Mouse (Mus musculus): ENCODE measurements at regions not wholly inside any gene's neighbourhood (a gene's known extent, or its start where the extent isn't known, plus 50 kb on each side); places are given as distances from the start of the nearest gene placed in this dataset.

DNA sequence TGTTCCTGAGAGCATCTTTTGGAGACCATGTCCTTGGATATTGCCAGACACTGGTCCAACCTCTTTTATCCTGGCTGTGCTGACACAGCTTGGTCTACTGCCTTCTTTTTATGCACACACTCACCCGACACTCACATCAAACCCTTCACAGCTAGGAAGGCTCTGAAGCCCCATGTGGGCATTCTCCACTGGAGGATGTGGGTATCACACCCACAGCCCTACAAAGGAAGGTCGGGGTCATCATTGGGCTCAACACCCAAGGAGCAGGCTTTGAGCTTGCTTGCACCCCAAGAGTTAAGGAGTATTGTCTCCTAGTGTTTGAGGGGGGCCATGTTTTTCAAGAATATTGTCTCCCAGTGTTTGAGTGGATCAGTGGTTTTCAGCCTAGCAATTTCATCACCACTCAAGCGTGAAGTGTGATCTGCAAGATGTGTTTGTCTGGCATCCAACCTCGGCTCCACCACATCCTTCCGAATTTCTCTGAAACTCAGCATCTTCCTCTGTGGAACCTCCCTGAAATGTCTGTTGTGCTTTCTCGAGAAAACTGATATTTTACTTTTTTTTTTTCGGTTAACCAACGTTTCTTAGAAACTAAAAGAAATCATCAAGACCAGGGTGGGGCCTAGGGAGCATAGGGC, 297.2 kb upstream of the Zmiz1 start:
- ATAC-seq (ENCODE audit: low FRiP score) = no peak
- H3K4me3 ChIP-seq (ENCODE audit: low read depth, low read length) = no peak overlapping the region
- 84% methylated on average over 8 of the region's 8 CpGs for WGBS

GRCm38 (mm10) chr14:25166217-25166616, 292.8 kb upstream of the Zmiz1 start:
- DNase-seq (ENCODE audit: low spot score) (no peak), ATAC-seq (ENCODE audit: low FRiP score) (no peak)
- 47% methylated on average over 1 of the region's 1 CpGs for WGBS

More for the DNA sequence above, 297.2 kb upstream of the Zmiz1 start:
- no peaks in the 10 kb centered on the region for H3K4me1 ChIP-seq (replicated peaks; ENCODE audit: control insufficient read depth, insufficient read depth, low read length)
- no peaks in the 10 kb centered on the region for H3K27me3 ChIP-seq (ENCODE audit: control insufficient read depth, insufficient read depth, low read length)
- no peaks in the 10 kb centered on the region for H3K9me3 ChIP-seq (ENCODE audit: control insufficient read depth, low read length)
- H3K4me2 ChIP-seq (replicated peaks; ENCODE audit: low read depth, low read length) = no peak overlapping the region
- H3K27ac ChIP-seq (ENCODE audit: low read depth, low read length) = no peak overlapping the region
- DNase-seq (ENCODE audit: low spot score) = no peak
- H3K36me3 ChIP-seq (ENCODE audit: control insufficient read depth, insufficient read depth, low read length) = no peaks in the 10 kb centered on the region
- H3K9ac ChIP-seq (ENCODE audit: low read depth, low read length) = no peak overlapping the region

DNA sequence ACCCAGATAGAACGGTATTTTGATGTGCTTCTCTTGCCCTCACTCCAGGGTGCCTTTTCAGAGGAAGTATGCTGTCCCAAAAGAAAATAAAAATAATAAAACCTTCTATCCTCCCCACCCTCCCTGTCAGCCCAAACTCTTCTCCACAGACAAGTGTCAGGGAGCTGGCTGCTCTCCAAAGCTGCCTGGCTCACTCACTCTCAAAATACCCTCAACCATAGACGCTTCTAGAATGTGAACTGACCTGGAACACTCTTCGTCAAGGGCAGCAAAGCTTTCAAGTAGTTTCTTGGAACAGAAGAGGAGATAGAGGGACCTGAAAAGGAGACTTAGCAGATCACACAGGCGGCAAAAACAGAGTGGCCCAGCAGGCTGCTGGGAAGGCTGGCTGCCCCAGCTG, 291.4 kb upstream of the Zmiz1 start:
- no peaks in the 10 kb centered on the region for H3K4me1 ChIP-seq (replicated peaks; ENCODE audit: control insufficient read depth, insufficient read depth, low read length)
- H3K36me3 ChIP-seq (ENCODE audit: control insufficient read depth, insufficient read depth, low read length) = no peaks in the 10 kb centered on the region
- no peaks in the 10 kb centered on the region for H3K27me3 ChIP-seq (ENCODE audit: control insufficient read depth, insufficient read depth, low read length)
- DNase-seq (ENCODE audit: low spot score) (no peak), ATAC-seq (ENCODE audit: low FRiP score) (no peak)
- no peaks in the 10 kb centered on the region for H3K9me3 ChIP-seq (ENCODE audit: control insufficient read depth, low read length)
- no peak overlapping the region for H3K4me3 ChIP-seq (ENCODE audit: low read depth, low read length)
- no peak overlapping the region for H3K27ac ChIP-seq (ENCODE audit: low read depth, low read length)
- no peak overlapping the region for H3K9ac ChIP-seq (ENCODE audit: low read depth, low read length)
- WGBS = 64% methylated on average over 4 of the region's 4 CpGs
- no peak overlapping the region for H3K4me2 ChIP-seq (replicated peaks; ENCODE audit: low read depth, low read length)

More at GRCm38 (mm10) chr14:25166217-25166616, 292.8 kb upstream of the Zmiz1 start:
- Histone ChIP-seq H3K27ac (ENCODE audit: low read depth, low read length) (no peak overlapping the region), H3K4me2 (replicated peaks; ENCODE audit: low read depth, low read length) (no peak overlapping the region), H3K9ac (ENCODE audit: low read depth, low read length) (no peak overlapping the region), H3K4me1 (replicated peaks; ENCODE audit: control insufficient read depth, insufficient read depth, low read length) (no peaks in the 10 kb centered on the region), H3K9me3 (ENCODE audit: control insufficient read depth, low read length) (no peaks in the 10 kb centered on the region), H3K36me3 (ENCODE audit: control insufficient read depth, insufficient read depth, low read length) (no peaks in the 10 kb centered on the region), H3K27me3 (ENCODE audit: control insufficient read depth, insufficient read depth, low read length) (no peaks in the 10 kb centered on the region), H3K4me3 (ENCODE audit: low read depth, low read length) (no peak overlapping the region)

- Histone ChIP-seq H3K9ac (ENCODE audit: low read depth, low read length) (no peak overlapping the region), H3K4me3 (ENCODE audit: low read depth, low read length) (no peak overlapping the region), H3K4me2 (replicated peaks; ENCODE audit: low read depth, low read length) (no peak overlapping the region), H3K27ac (ENCODE audit: low read depth, low read length) (no peak overlapping the region), H3K4me1 (replicated peaks; ENCODE audit: control insufficient read depth, insufficient read depth, low read length) (no peaks in the 10 kb centered on the region), H3K27me3 (ENCODE audit: control insufficient read depth, insufficient read depth, low read length) (no peaks in the 10 kb centered on the region), H3K9me3 (ENCODE audit: control insufficient read depth, low read length) (no peaks in the 10 kb centered on the region), H3K36me3 (ENCODE audit: control insufficient read depth, insufficient read depth, low read length) (no peaks in the 10 kb centered on the region)
- no peak for ATAC-seq (ENCODE audit: low FRiP score)
- no peak for DNase-seq (ENCODE audit: low spot score)
- WGBS = 60% methylated on average over 5 of the region's 5 CpGs
Observed at GRCm38 (mm10) chr14:25168310-25168709, 290.7 kb upstream of the Zmiz1 start.

- Histone ChIP-seq H3K4me3 (ENCODE audit: low read depth, low read length) (no peak overlapping the region), H3K27ac (ENCODE audit: low read depth, low read length) (no peak overlapping the region), H3K27me3 (ENCODE audit: control insufficient read depth, insufficient read depth, low read length) (no peaks in the 10 kb centered on the region), H3K9me3 (ENCODE audit: control insufficient read depth, low read length) (no peaks in the 10 kb centered on the region), H3K36me3 (ENCODE audit: control insufficient read depth, insufficient read depth, low read length) (no peaks in the 10 kb centered on the region), H3K9ac (ENCODE audit: low read depth, low read length) (no peak overlapping the region), H3K4me2 (replicated peaks; ENCODE audit: low read depth, low read length) (no peak overlapping the region), H3K4me1 (replicated peaks; ENCODE audit: control insufficient read depth, insufficient read depth, low read length) (no peaks in the 10 kb centered on the region)
- no peak for ATAC-seq (ENCODE audit: low FRiP score)
- DNase-seq (ENCODE audit: low spot score) = no peak
- 76% methylated on average over 6 of the region's 6 CpGs for WGBS
Observed at GRCm38 (mm10) chr14:25173281-25173680, 285.7 kb upstream of the Zmiz1 start.

DNA sequence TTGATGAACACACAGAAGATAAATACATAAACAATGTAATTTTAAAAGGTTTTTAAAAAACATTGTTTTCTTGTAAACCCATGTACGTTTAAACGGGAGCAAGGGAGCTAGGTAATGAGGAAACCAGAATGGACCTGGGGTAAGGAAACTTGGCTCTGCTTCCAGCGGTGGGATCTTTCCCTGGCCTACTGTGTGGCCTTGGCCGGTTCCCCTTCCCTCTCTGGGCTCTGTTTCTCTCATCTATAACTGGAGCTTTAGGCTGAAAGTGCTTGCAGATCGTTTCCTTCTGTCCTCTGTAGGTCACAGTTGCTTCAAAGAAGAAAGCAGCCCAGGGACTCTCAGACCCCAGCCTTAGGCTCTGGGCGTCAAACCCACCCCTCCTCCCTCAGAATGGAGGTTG, 285.1 kb upstream of the Zmiz1 start:
- DNase-seq (ENCODE audit: low spot score) = no peak
- Histone ChIP-seq H3K9me3 (ENCODE audit: control insufficient read depth, low read length) (no peaks in the 10 kb centered on the region), H3K9ac (ENCODE audit: low read depth, low read length) (no peak overlapping the region), H3K36me3 (ENCODE audit: control insufficient read depth, insufficient read depth, low read length) (no peaks in the 10 kb centered on the region), H3K27me3 (ENCODE audit: control insufficient read depth, insufficient read depth, low read length) (no peaks in the 10 kb centered on the region), H3K4me2 (replicated peaks; ENCODE audit: low read depth, low read length) (no peak overlapping the region), H3K27ac (ENCODE audit: low read depth, low read length) (no peak overlapping the region), H3K4me3 (ENCODE audit: low read depth, low read length) (no peak overlapping the region), H3K4me1 (replicated peaks; ENCODE audit: control insufficient read depth, insufficient read depth, low read length) (no peaks in the 10 kb centered on the region)
- no peak for ATAC-seq (ENCODE audit: low FRiP score)
- WGBS = 77% methylated on average over 6 of the region's 6 CpGs

- Histone ChIP-seq H3K9me3 (ENCODE audit: control insufficient read depth, low read length) (no peaks in the 10 kb centered on the region), H3K4me3 (ENCODE audit: low read depth, low read length) (no peak overlapping the region), H3K4me2 (replicated peaks; ENCODE audit: low read depth, low read length) (no peak overlapping the region), H3K9ac (ENCODE audit: low read depth, low read length) (no peak overlapping the region), H3K4me1 (replicated peaks; ENCODE audit: control insufficient read depth, insufficient read depth, low read length) (no peaks in the 10 kb centered on the region), H3K36me3 (ENCODE audit: control insufficient read depth, insufficient read depth, low read length) (no peaks in the 10 kb centered on the region), H3K27me3 (ENCODE audit: control insufficient read depth, insufficient read depth, low read length) (no peaks in the 10 kb centered on the region), H3K27ac (ENCODE audit: low read depth, low read length) (no peak overlapping the region)
- 69% methylated on average over 2 of the region's 2 CpGs for WGBS
- ATAC-seq (ENCODE audit: low FRiP score) = no peak
- DNase-seq (ENCODE audit: low spot score) = no peak
Observed at GRCm38 (mm10) chr14:25174402-25174801, 284.6 kb upstream of the Zmiz1 start.

- no peak overlapping the region for H3K4me3 ChIP-seq (ENCODE audit: low read depth, low read length)
- 76% methylated on average over 6 of the region's 6 CpGs for WGBS
- H3K4me1 ChIP-seq (replicated peaks; ENCODE audit: control insufficient read depth, insufficient read depth, low read length) = no peaks in the 10 kb centered on the region
- ATAC-seq (ENCODE audit: low FRiP score) = no peak
- H3K9me3 ChIP-seq (ENCODE audit: control insufficient read depth, low read length) = no peaks in the 10 kb centered on the region
- H3K27me3 ChIP-seq (ENCODE audit: control insufficient read depth, insufficient read depth, low read length) = no peaks in the 10 kb centered on the region
- no peak overlapping the region for H3K9ac ChIP-seq (ENCODE audit: low read depth, low read length)
- no peak overlapping the region for H3K27ac ChIP-seq (ENCODE audit: low read depth, low read length)
- no peak overlapping the region for H3K4me2 ChIP-seq (replicated peaks; ENCODE audit: low read depth, low read length)
- no peaks in the 10 kb centered on the region for H3K36me3 ChIP-seq (ENCODE audit: control insufficient read depth, insufficient read depth, low read length)
- DNase-seq (ENCODE audit: low spot score) = no peak
Observed at GRCm38 (mm10) chr14:25176206-25176605, 282.8 kb upstream of the Zmiz1 start.

DNA sequence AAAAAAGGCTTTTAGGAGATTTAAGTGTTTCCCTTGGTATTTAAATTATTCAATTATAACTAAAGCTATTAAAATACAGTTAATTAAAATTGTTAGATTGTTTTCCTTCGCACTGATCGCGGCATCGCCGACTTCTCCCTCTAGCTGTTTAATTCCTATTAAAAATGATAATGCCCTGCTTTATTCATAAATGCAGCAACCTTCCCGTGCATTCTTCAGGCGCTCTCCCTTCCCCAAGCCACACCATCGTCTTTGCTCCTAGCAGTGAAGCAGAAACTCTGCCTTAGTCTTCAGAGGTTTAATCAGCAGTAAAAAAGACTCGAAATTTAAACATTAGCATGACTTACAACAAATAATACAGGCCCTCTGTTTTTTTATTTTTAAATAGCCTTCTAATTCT, 278.9 kb upstream of the Zmiz1 start:
- no peak overlapping the region for H3K27ac ChIP-seq (ENCODE audit: low read depth, low read length)
- H3K36me3 ChIP-seq (ENCODE audit: control insufficient read depth, insufficient read depth, low read length) = no peaks in the 10 kb centered on the region
- no peaks in the 10 kb centered on the region for H3K4me1 ChIP-seq (replicated peaks; ENCODE audit: control insufficient read depth, insufficient read depth, low read length)
- no peak overlapping the region for H3K9ac ChIP-seq (ENCODE audit: low read depth, low read length)
- H3K4me3 ChIP-seq (ENCODE audit: low read depth, low read length) = no peak overlapping the region
- H3K9me3 ChIP-seq (ENCODE audit: control insufficient read depth, low read length) = no peaks in the 10 kb centered on the region
- DNase-seq (ENCODE audit: low spot score) (no peak), ATAC-seq (ENCODE audit: low FRiP score) (no peak)
- no peaks in the 10 kb centered on the region for H3K27me3 ChIP-seq (ENCODE audit: control insufficient read depth, insufficient read depth, low read length)
- WGBS = 74% methylated on average over 9 of the region's 9 CpGs
- H3K4me2 ChIP-seq (replicated peaks; ENCODE audit: low read depth, low read length) = no peak overlapping the region
